Mouse (Mus musculus): ENCODE results near the gene Ptprg. TPM values are rescaled to one million over a fixed set of nuclear protein-coding genes. Genes with fewer than 3 reads are reported as not detected.
A peak's percentile ranks its signal among the peaks of the same experiment; 100 is the strongest.

Gene Ptprg
- polyA plus RNA-seq, 1 experiment from 2014 or later = 30.1 TPM

DNA sequence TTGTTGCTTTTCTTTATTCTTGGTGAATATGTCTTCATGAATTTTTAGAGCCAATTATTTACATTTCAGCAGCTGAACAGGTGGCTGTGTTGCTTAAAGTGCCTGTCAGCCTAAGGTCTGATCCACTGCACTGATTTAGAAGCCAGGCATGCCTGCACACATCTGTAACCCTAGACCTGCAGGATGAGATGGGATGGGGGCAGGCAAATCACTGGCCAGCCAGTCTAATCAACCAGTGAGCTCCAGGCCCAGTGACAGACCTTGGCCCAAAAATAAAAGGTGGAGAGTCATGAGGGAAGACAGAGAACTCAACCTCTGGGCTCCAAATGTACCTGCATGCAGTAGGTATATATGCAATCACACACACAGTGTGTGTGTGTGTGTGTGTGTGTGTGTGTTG, 302.2 kb downstream of the Ptprg start:
- no peaks in the 10 kb centered on the region for H3K9me3 ChIP-seq
- no peak overlapping the region for H3K4me3 ChIP-seq
- H3K9ac ChIP-seq (replicated peaks) = no peak overlapping the region
- H3K27me3 ChIP-seq = no peaks in the 10 kb centered on the region
- ATAC-seq (replicated peaks) = no peak
- H3K4me1 ChIP-seq = peaks cover 5% of the 10 kb centered on the region
- no peak overlapping the region for H3K27ac ChIP-seq (replicated peaks)
- no peak overlapping the region for H3K4me2 ChIP-seq (replicated peaks)
- no peaks in the 10 kb centered on the region for H3K36me3 ChIP-seq

DNA sequence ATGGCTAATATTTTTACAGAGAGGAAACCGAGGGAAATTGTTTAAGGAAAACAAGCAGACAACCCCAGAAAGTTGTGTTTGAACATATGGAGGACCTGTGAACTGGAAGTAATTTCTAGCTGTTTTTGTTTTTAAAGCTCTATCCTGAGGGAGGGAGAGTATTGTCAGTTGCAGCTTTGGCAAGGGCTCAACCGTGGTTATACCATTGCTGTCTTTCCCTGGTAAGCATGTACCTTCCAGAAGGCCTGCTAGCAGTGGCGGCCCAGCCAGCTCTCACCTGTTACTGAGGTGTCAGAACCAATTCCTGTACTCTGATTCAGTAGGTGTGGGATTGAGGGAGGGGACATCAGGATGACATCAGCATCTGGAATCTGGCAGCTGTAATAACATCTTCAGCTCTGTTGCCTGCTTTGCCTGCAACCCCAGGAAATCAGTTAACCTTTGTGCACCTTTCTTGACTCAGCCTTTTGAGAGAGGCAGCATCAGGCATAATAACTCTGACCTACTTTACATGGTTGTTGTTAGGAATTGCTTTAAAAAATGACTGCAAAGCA, 304.7 kb downstream of the Ptprg start:
- H3K4me3 ChIP-seq = no peak overlapping the region
- H3K27me3 ChIP-seq = no peaks in the 10 kb centered on the region
- no peak overlapping the region for H3K9ac ChIP-seq (replicated peaks)
- H3K9me3 ChIP-seq = no peaks in the 10 kb centered on the region
- no peak for ATAC-seq (replicated peaks)
- H3K36me3 ChIP-seq = no peaks in the 10 kb centered on the region
- no peak overlapping the region for H3K27ac ChIP-seq (replicated peaks)
- H3K4me1 ChIP-seq = peaks cover 3% of the 10 kb centered on the region
- no peak overlapping the region for H3K4me2 ChIP-seq (replicated peaks)
- WGBS = 54% methylated on average over 3 of the region's 3 CpGs

DNA sequence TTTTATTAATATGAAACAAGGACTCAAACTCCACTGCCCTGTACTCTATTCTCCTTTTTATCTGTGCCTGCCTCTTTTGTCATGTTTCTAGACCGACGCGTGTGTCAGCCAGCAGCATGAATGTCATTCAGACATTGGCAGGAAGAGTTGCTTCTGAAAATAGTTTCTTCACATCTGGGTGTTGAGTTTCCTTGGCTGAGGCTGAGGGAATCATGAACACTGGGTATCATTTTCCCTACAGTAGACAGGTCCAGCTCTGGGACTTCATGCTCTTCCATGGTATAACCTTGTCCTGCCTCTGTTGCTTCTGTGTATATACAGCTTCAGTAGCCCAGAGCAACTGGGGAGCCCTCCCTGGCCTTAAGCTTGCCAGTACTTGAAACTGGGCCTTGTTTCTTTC, 310.0 kb downstream of the Ptprg start:
- Histone ChIP-seq H3K4me2 (replicated peaks) (no peak overlapping the region), H3K36me3 (no peaks in the 10 kb centered on the region), H3K4me3 (no peak overlapping the region), H3K9ac (replicated peaks) (no peak overlapping the region), H3K27me3 (no peaks in the 10 kb centered on the region), H3K4me1 (no peaks in the 10 kb centered on the region), H3K9me3 (no peaks in the 10 kb centered on the region), H3K27ac (replicated peaks) (no peak overlapping the region)
- 90% methylated on average over 3 of the region's 3 CpGs for WGBS
- ATAC-seq (replicated peaks) = no peak

DNA sequence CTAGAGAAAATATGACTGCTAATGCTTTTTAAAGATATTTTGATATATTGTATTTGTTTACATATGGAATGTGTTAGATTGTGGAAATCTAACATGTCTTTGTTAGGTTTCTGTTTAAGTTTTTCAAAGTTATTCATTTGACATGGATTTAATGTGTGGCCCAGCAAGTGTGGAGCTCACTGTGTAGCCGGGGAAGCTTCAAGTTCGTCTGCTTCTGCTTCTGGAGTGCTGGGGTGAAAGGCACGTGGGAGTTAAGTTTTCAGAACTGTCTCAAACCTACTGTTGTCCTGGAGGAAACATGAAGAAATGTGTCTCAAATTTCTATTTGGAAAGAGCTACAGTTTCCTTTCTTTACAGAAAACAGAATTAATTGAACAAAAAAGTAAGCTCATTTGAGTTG, 311.5 kb downstream of the Ptprg start:
- Histone ChIP-seq H3K9me3 (no peaks in the 10 kb centered on the region), H3K4me3 (no peak overlapping the region), H3K4me2 (replicated peaks) (no peak overlapping the region), H3K4me1 (no peaks in the 10 kb centered on the region), H3K27ac (replicated peaks) (no peak overlapping the region), H3K27me3 (no peaks in the 10 kb centered on the region), H3K36me3 (no peaks in the 10 kb centered on the region), H3K9ac (replicated peaks) (no peak overlapping the region)
- 54% methylated on average over 3 of the region's 3 CpGs for WGBS
- no peak for ATAC-seq (replicated peaks)

DNA sequence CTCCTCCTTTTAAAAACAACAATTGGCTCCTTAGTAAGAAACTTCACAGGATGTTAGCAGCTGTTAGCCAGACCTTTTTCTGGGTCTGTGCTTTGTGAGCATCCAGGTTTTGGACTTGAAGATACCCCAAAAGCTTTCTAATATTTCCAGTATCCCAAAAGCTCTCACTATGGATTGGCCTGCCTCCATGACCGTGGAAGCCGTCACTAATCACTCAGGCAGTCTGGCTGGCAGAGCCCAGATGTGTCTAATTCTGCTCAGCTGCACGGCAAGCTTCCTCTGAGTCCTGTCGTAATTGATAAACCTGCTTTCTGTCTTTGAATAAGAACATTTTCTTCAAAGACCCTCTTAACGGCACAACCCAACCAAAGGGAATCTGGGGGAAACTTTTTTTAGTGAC, 312.0 kb downstream of the Ptprg start:
- no peak for ATAC-seq (replicated peaks)
- H3K4me3 ChIP-seq = no peak overlapping the region
- WGBS = 54% methylated on average over 5 of the region's 5 CpGs

DNA sequence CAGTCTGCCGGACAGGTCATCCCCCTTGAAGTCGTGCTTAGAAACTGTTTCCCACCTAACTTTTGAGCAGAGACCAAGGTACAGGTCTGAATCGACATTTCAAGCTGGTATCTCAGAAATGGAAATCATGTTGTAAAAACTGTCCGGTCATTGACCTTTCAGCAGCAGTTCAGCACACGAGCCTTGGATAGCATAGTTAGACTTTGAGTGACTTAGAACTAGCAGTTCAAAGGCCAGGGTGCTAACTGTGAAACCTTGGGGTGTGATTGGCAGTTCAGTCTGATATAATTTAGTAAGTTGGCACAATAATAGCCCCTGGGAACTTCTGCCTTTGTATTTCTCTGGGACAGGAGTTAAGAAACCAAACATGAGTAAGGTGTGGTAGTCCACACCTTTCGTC, 312.5 kb downstream of the Ptprg start:
- H3K27me3 ChIP-seq = no peaks in the 10 kb centered on the region
- H3K4me2 ChIP-seq (replicated peaks) = no peak overlapping the region
- no peak overlapping the region for H3K27ac ChIP-seq (replicated peaks)
- no peaks in the 10 kb centered on the region for H3K36me3 ChIP-seq
- no peaks in the 10 kb centered on the region for H3K4me1 ChIP-seq
- no peak overlapping the region for H3K4me3 ChIP-seq
- 90% methylated on average over 6 of the region's 6 CpGs for WGBS
- no peak overlapping the region for H3K9ac ChIP-seq (replicated peaks)
- H3K9me3 ChIP-seq = no peaks in the 10 kb centered on the region
- no peak for ATAC-seq (replicated peaks)

More for the DNA sequence above, 312.0 kb downstream of the Ptprg start:
- no peak overlapping the region for H3K9ac ChIP-seq (replicated peaks)
- no peaks in the 10 kb centered on the region for H3K9me3 ChIP-seq
- H3K27me3 ChIP-seq = no peaks in the 10 kb centered on the region
- H3K27ac ChIP-seq (replicated peaks) = no peak overlapping the region
- no peaks in the 10 kb centered on the region for H3K4me1 ChIP-seq
- H3K36me3 ChIP-seq = no peaks in the 10 kb centered on the region
- H3K4me2 ChIP-seq (replicated peaks) = no peak overlapping the region

DNA sequence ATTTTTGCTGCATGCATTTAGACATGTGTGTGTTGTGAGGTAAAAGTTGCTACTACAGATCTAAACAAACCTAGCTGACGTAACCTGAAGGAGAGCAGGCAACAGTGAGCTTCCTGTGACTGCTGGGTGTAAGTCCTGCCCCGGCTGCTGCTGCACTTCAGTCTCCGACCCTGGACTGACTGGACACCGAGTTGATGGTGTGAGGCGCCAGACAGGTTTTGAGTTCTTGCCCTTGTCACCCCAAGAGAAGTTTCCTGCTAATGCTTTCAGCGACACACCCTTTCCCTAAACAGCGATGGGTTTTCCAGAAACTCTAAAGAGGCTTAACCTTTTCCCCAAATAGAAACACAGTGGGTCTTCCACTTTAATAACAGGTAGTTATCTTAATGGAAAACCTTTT, 313.1 kb downstream of the Ptprg start:
- no peak overlapping the region for H3K9ac ChIP-seq (replicated peaks)
- no peak overlapping the region for H3K4me2 ChIP-seq (replicated peaks)
- no peaks in the 10 kb centered on the region for H3K4me1 ChIP-seq
- ATAC-seq (replicated peaks) = no peak
- no peaks in the 10 kb centered on the region for H3K36me3 ChIP-seq
- H3K27ac ChIP-seq (replicated peaks) = no peak overlapping the region
- H3K27me3 ChIP-seq = no peaks in the 10 kb centered on the region
- WGBS = 90% methylated on average over 7 of the region's 7 CpGs
- no peak overlapping the region for H3K4me3 ChIP-seq
- no peaks in the 10 kb centered on the region for H3K9me3 ChIP-seq

DNA sequence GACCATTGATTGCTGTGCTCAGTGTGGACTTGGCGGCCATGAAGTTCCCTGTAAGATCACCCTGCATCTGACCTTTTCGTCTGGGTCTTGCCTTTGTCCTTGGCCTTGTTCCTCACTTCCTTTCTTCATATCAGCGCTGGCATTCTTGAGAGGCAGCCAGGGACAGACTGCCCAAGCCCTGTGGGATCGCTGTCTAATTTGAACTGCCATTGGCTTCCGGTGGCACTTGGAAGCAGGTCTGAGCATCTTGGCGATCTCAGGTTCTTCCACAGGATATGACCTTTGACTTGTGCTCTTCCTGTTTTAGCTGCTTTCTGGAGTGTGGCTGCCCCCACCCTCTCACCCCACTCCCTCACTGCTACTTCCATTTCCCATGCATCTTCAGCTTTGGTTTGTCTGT, 315.3 kb downstream of the Ptprg start:
- H3K27ac ChIP-seq (replicated peaks) = no peak overlapping the region
- no peak overlapping the region for H3K4me3 ChIP-seq
- ATAC-seq (replicated peaks) = no peak
- no peaks in the 10 kb centered on the region for H3K9me3 ChIP-seq
- H3K27me3 ChIP-seq = no peaks in the 10 kb centered on the region
- no peak overlapping the region for H3K9ac ChIP-seq (replicated peaks)
- H3K4me2 ChIP-seq (replicated peaks) = no peak overlapping the region
- H3K36me3 ChIP-seq = no peaks in the 10 kb centered on the region
- 86% methylated on average over 6 of the region's 6 CpGs for WGBS
- H3K4me1 ChIP-seq = no peaks in the 10 kb centered on the region

DNA sequence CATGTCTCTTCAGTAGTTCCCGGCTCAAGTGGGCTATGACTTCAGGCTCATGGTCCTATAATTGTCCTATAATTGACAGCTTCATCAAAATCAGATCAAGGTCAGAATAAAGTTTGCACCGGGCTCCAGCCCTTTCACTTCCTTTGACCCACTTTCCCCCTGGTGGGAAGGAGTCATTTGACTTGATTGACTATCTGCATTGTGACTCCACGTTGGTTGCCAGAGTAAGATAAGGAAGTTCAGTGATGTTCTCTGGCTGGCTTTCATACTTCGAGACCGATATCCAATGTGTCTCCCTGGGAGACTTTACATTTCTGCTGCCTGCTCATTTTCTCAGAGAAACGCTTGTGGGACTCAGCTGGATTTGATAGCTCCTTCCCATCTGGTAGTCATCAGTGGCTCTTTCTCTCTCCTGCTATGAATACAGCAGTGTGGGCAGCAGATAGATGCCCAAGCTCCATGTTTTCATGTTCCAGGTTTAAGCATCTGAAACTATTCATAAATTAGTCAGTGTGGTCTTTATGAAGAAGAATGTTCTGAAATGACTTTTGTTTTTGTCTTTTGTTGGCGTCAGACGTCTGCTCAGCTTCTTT, 318.5 kb downstream of the Ptprg start:
- Histone ChIP-seq H3K4me1 (peaks cover 17% of the 10 kb centered on the region), H3K4me3 (no peak overlapping the region), H3K9me3 (no peaks in the 10 kb centered on the region), H3K36me3 (no peaks in the 10 kb centered on the region), H3K27me3 (no peaks in the 10 kb centered on the region), H3K9ac (replicated peaks) (no peak overlapping the region), H3K4me2 (replicated peaks) (no peak overlapping the region), H3K27ac (replicated peaks) (no peak overlapping the region)
- no peak for ATAC-seq (replicated peaks)
- 60% methylated on average over 8 of the region's 8 CpGs for WGBS

DNA sequence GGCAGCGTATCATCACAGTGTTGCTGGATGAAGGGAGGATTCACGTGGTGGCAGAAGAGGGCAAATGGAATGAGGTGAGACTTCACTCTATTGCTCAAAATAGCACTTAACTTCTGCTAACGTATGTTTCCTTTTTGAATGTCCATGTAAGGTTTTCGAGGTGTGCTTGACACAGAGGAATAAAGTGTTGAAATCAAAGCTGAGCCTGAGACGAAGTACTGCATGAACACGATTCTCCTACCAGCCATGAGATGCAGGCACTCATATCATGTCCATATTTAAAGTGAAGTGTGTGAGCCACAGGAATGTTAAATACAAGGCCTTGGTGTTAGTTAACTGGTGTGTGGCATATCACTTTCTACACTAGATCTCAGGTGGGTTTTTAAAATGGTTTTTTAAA, 320.9 kb downstream of the Ptprg start:
- ATAC-seq (replicated peaks) = no peak
- H3K9ac ChIP-seq (replicated peaks) = no peak overlapping the region
- no peaks in the 10 kb centered on the region for H3K9me3 ChIP-seq
- H3K27me3 ChIP-seq = no peaks in the 10 kb centered on the region
- no peaks in the 10 kb centered on the region for H3K36me3 ChIP-seq
- no peak overlapping the region for H3K4me3 ChIP-seq
- WGBS = 94% methylated on average over 6 of the region's 6 CpGs
- H3K4me1 ChIP-seq = peaks cover 17% of the 10 kb centered on the region
- H3K4me2 ChIP-seq (replicated peaks) = no peak overlapping the region
- no peak overlapping the region for H3K27ac ChIP-seq (replicated peaks)

DNA sequence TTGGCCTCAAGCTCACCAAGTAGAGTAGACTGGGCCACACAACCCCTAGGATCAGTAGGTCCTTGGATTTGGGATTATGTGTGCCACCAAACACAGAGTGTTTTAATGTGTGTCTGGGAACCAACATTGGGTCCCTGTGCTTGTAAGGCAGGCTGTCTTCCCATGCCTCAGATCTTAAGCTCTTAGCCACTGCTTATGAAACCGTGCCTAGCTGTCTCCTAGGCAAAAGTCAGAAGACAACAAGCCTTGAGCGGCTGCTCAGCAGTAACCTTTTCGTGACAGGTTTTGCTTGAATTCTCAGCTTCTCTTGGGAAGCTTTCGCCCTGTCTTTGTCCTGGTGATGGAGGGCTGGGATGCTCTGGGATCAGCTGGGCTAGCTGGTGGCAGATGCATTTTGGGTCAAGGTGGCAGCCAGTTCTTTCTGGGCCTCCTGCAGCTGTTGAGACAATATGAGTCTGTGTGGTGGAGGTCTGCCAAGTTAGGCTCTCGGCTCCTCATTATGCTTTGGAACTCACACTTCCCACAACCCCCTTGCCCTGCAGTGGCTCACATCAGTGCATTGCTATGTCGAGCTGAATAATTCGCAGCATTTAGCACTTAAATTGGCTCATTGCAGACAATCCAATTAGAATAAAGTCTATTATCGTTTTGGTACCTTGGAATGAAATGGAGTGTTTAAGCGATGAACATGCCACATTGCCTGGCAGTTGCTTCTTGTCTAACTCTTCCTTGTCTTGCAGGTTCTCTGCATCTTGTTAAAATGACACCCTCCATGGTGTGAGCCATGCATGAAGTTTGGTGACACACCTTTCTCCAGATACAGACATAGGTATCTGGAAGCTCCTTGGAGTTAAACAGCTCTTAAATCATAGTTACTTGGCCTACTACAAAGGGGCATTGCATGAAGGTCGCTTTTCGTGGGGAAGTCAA, 321.9 kb downstream of the Ptprg start:
- Histone ChIP-seq H3K4me2 (replicated peaks) (no peak overlapping the region), H3K9me3 (no peaks in the 10 kb centered on the region), H3K36me3 (no peaks in the 10 kb centered on the region), H3K4me3 (no peak overlapping the region), H3K9ac (replicated peaks) (no peak overlapping the region), H3K4me1 (peaks cover 21% of the 10 kb centered on the region), H3K27ac (replicated peaks) (peak overlapping the region; percentile 52), H3K27me3 (no peaks in the 10 kb centered on the region)
- ATAC-seq (replicated peaks) = peak; percentile 90
- 30% methylated on average over 11 of the region's 11 CpGs for WGBS

DNA sequence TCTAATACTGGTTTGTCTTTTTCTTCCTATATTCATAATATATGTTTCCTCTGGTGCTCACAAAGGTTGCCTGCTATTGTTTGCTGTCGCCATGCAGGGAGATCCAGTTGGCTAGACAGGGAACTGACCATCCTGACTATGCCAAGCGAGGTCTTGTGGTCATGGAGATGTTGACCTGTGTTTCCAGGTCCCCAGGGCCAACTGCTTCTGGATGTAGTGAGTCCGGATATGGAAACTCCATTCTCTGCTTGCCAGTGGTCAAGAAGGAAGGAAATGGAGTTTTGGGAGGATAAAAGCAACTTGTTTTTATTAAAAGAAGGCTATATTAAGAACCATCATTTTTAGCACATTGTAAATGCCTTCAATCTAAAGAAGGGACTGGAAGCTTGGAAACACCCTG, 327.8 kb downstream of the Ptprg start:
- Histone ChIP-seq H3K4me2 (replicated peaks) (no peak overlapping the region), H3K4me3 (no peak overlapping the region), H3K27ac (replicated peaks) (no peak overlapping the region), H3K36me3 (no peaks in the 10 kb centered on the region), H3K4me1 (peaks cover 19% of the 10 kb centered on the region), H3K27me3 (no peaks in the 10 kb centered on the region), H3K9me3 (no peaks in the 10 kb centered on the region), H3K9ac (replicated peaks) (no peak overlapping the region)
- no peak for ATAC-seq (replicated peaks)
- 86% methylated on average over 3 of the region's 3 CpGs for WGBS
